Mouse (Mus musculus) cerebellum, postnatal 36 days (tissue): ENCODE data around the gene Cep128.
"Not testable (repeated sequence)": the region's sequence is repeated elsewhere in the genome, so short reads cannot be mapped to it uniquely, and the experiment has no call there.

Source experiments
- DNase-seq, 2 experiments: peaks; one replicate each; pipeline ENCODE4 v3.0.0; 2021 to 2022; ENCODE audit warnings: mixed read lengths in 2 of 2

Cep128 gene

GRCm38 (mm10) chr12:91384281-91385017, at the start of gene Cep128, which contains the start of gene Tshr:
Cep128 (minus strand) TSS chr12:91384409.
Tshr (plus strand) TSS chr12:91384563.
- DNase-seq: peak; percentile 89 to 91

GRCm38 (mm10) chr12:91427129-91427528, 42.9 kb upstream of the Cep128 start:
- DNase-seq: no peak

GRCm38 (mm10) chr12:91426499-91426898, 42.3 kb upstream of the Cep128 start:
- no peak for DNase-seq

- DNase-seq: peak in 1 of 2 experiments; percentile 14
Measured at GRCm38 (mm10) chr12:91423125-91423820, 39.1 kb upstream of the Cep128 start.

- DNase-seq: no peak
Measured at GRCm38 (mm10) chr12:91421272-91421671, 37.1 kb upstream of the Cep128 start.

- peak; percentile 49 to 53 for DNase-seq
Measured at GRCm38 (mm10) chr12:91418791-91419190, 34.6 kb upstream of the Cep128 start.

- no peak for DNase-seq
Measured at GRCm38 (mm10) chr12:91416828-91417227, 32.6 kb upstream of the Cep128 start.

GRCm38 (mm10) chr12:91415112-91415511, 30.9 kb upstream of the Cep128 start:
- DNase-seq: no peak

GRCm38 (mm10) chr12:91412461-91413182, 28.4 kb upstream of the Cep128 start:
- no peak for DNase-seq

- DNase-seq: no peak
Measured at GRCm38 (mm10) chr12:91410306-91410705, 26.1 kb upstream of the Cep128 start.

- no peak for DNase-seq
Measured at GRCm38 (mm10) chr12:91401049-91401352, 16.8 kb upstream of the Cep128 start.

- peak; percentile 67 to 73 for DNase-seq
Measured at GRCm38 (mm10) chr12:91400232-91401048, 16.2 kb upstream of the Cep128 start.

GRCm38 (mm10) chr12:91383516-91384264, 519 bp downstream of the Cep128 start:
- DNase-seq: peak in 1 of 2 experiments; percentile 17

GRCm38 (mm10) chr12:91369173-91369572, 15.0 kb downstream of the Cep128 start:
- no peak for DNase-seq

- DNase-seq: no peak
Measured at GRCm38 (mm10) chr12:91353783-91354182, 30.4 kb downstream of the Cep128 start.

- not testable (repeated sequence) for DNase-seq
Measured at GRCm38 (mm10) chr12:91338656-91339055, 45.6 kb downstream of the Cep128 start.

- no peak for DNase-seq
Measured at GRCm38 (mm10) chr12:91327527-91327926, 56.7 kb downstream of the Cep128 start.

GRCm38 (mm10) chr12:91326104-91326503, 58.1 kb downstream of the Cep128 start:
- peak in 1 of 2 experiments; percentile 67 for DNase-seq

GRCm38 (mm10) chr12:91315026-91315425, 69.2 kb downstream of the Cep128 start:
- DNase-seq: no peak

GRCm38 (mm10) chr12:91313974-91314587, 70.1 kb downstream of the Cep128 start:
- peak in 1 of 2 experiments; percentile 27 for DNase-seq

GRCm38 (mm10) chr12:91312591-91312990, 71.6 kb downstream of the Cep128 start:
- DNase-seq: no peak
